Mouse (Mus musculus) ES-Bruce4 (cell line): Measurements from ENCODE around the gene Dpf3.

ENCODE experiments used
- CTCF ChIP-seq: IDR thresholded peaks from one replicate; pipeline ENCODE4 v1.8.1; 2011; ENCODE audit warnings: low read depth, low read length
- POLR2A ChIP-seq: IDR thresholded peaks from one replicate; pipeline ENCODE4 v1.8.1; 2011; ENCODE audit warnings: low read length; ENCODE audit not compliant: insufficient read depth

DNA sequence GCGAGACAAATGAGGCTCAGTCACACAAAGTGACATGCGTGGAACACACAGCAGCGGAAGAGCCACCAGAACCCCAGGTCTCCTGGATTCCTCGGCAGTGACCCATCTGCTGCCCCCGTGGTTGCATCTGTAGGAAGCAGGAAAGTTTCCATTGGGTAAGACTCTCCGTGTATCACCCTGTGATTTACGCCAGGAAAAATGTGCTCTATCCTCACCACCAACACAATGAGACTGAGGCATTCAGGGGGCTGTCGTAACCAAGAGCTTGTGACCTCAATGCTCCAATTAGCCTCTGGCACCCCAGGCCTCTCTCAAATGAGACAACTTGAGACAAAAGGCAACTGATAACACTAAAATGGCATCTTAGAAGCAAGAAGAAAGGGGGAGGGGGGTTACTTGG is 192.5 kb downstream of the Dpf3 start:
- TF ChIP-seq CTCF (no peak), POLR2A (no peak)
